Mouse (Mus musculus) MEL (cell line): ENCODE measurements around the gene Cd164l2. TPM values are rescaled to one million over a fixed set of nuclear protein-coding genes. Genes with fewer than 3 reads are reported as not detected.
A peak's percentile ranks its signal among the peaks of the same experiment; 100 is the strongest.

Experiments used
- DNase-seq: peaks from one replicate; pipeline ENCODE4 v3.0.0; 2011; ENCODE audit warnings: low read depth, low spot score
- H3K27ac ChIP-seq: 2 replicates; pipeline ENCODE4 v1.5.1; 2012; ENCODE audit warnings: low read depth, mild to moderate bottlenecking, control low read depth, low read length, moderate library complexity; ENCODE audit not compliant: control insufficient read depth
- H3K27me3 ChIP-seq, 2 experiments: fragments of 150-350 bp in 1 of 2; sonication (generic) in 1 of 2; 2 replicates each; pipeline ENCODE4 v1.6.1; 2012; ENCODE audit warnings: low read length in 2 of 2, mild to moderate bottlenecking in 2 of 2, improper control_type of control experiment in 1 of 2, moderate library complexity in 1 of 2; ENCODE audit not compliant: insufficient read depth in 2 of 2, control insufficient read depth in 1 of 2
- H3K36me3 ChIP-seq, 2 experiments: 2 replicates each; pipeline ENCODE4 v1.6.1; 2012 to 2014; ENCODE audit warnings: low read length in 2 of 2, improper control_type of control experiment in 1 of 2, inconsistent platforms in 1 of 2, mild to moderate bottlenecking in 1 of 2; ENCODE audit not compliant: insufficient read depth in 2 of 2, control insufficient read depth in 1 of 2
- H3K4me1 ChIP-seq, 2 experiments: fragments of 150-350 bp in 1 of 2; sonication (generic) in 1 of 2; 2 replicates each; pipeline ENCODE4 v1.6.1; 2012; ENCODE audit warnings: low read length in 2 of 2, improper control_type of control experiment in 1 of 2, mild to moderate bottlenecking in 1 of 2; ENCODE audit not compliant: insufficient read depth in 2 of 2, control insufficient read depth in 1 of 2
- H3K4me3 ChIP-seq, 2 experiments: fragments of 150-350 bp in 1 of 2; sonication (generic) in 1 of 2; 2 replicates each; pipeline ENCODE4 v1.5.1; 2012; ENCODE audit warnings: low read depth in 2 of 2, low read length in 2 of 2, mild to moderate bottlenecking in 2 of 2, moderate library complexity in 2 of 2, control low read depth in 1 of 2, improper control_type of control experiment in 1 of 2; ENCODE audit not compliant: control insufficient read depth in 1 of 2, insufficient read depth in 1 of 2
- H3K79me2 ChIP-seq: 2 replicates; pipeline ENCODE4 v1.6.1; 2012; ENCODE audit warnings: mild to moderate bottlenecking, low read length, moderate library complexity; ENCODE audit not compliant: control insufficient read depth, poor library complexity, insufficient read depth
- H3K9ac ChIP-seq: 2 replicates; pipeline ENCODE4 v1.6.1; 2012; ENCODE audit warnings: low read depth, mild to moderate bottlenecking, control low read depth, low read length, moderate library complexity; ENCODE audit not compliant: control insufficient read depth, poor library complexity, severe bottlenecking
- H3K9me3 ChIP-seq: fragments of 150-350 bp; sonication (generic); replicated peaks from 2 replicates; pipeline ENCODE4 v1.6.1; 2012; ENCODE audit warnings: mild to moderate bottlenecking, low read length, improper control_type of control experiment, moderate library complexity; ENCODE audit not compliant: insufficient read depth
- BHLHE40 ChIP-seq: IDR thresholded peaks from 2 replicates; pipeline ENCODE4 v1.6.1; 2012; ENCODE audit warnings: low read depth, mild to moderate bottlenecking, inconsistent platforms, low read length, improper control_type of control experiment, borderline replicate concordance
- CHD1 ChIP-seq: IDR thresholded peaks from 2 replicates; pipeline ENCODE4 v1.6.1; 2012; ENCODE audit warnings: low read depth, mild to moderate bottlenecking, inconsistent platforms, low read length, improper control_type of control experiment
- CTCF ChIP-seq, 3 experiments: IDR thresholded peaks in 2 of 3; conservative IDR thresholded peaks in 1 of 3; 2 replicates each; pipeline ENCODE4 v1.5.1; 2011 to 2012; ENCODE audit warnings: low read length in 3 of 3, low read depth in 2 of 3, mild to moderate bottlenecking in 2 of 3, improper control_type of control experiment in 1 of 3, inconsistent platforms in 1 of 3, mixed read lengths in 1 of 3, moderate library complexity in 1 of 3; ENCODE audit not compliant: control insufficient read depth in 1 of 3, insufficient read depth in 1 of 3, poor library complexity in 1 of 3, severe bottlenecking in 1 of 3
- ELF1 ChIP-seq: IDR thresholded peaks from 2 replicates; pipeline ENCODE4 v1.6.1; 2014; ENCODE audit warnings: low read depth, mild to moderate bottlenecking, inconsistent platforms, low read length, improper control_type of control experiment, moderate library complexity
- GABPA ChIP-seq: IDR thresholded peaks from 2 replicates; pipeline ENCODE4 v1.6.1; 2012; ENCODE audit warnings: low read depth, mild to moderate bottlenecking, inconsistent platforms, low read length, improper control_type of control experiment, moderate library complexity
- HCFC1 ChIP-seq: IDR thresholded peaks from 2 replicates; pipeline ENCODE4 v1.6.1; 2012; ENCODE audit warnings: low read depth, mild to moderate bottlenecking, inconsistent platforms, low read length, improper control_type of control experiment, moderate library complexity
- JUND ChIP-seq: IDR thresholded peaks from 2 replicates; pipeline ENCODE4 v1.6.1; 2011; ENCODE audit warnings: low read depth, mild to moderate bottlenecking, improper control_type of control experiment, low read length
- MAX ChIP-seq: IDR thresholded peaks from 2 replicates; pipeline ENCODE4 v1.6.1; 2011; ENCODE audit warnings: low read length, improper control_type of control experiment
- MAZ ChIP-seq: IDR thresholded peaks from 2 replicates; pipeline ENCODE4 v1.6.1; 2012; ENCODE audit warnings: low read depth, mild to moderate bottlenecking, inconsistent platforms, low read length, improper control_type of control experiment
- MXI1 ChIP-seq: IDR thresholded peaks from 2 replicates; pipeline ENCODE4 v1.6.1; 2011; ENCODE audit warnings: mild to moderate bottlenecking, low read depth, low read length, improper control_type of control experiment
- MYB ChIP-seq: IDR thresholded peaks from 2 replicates; pipeline ENCODE4 v1.6.1; 2011; ENCODE audit warnings: mild to moderate bottlenecking, low read depth, low read length, improper control_type of control experiment
- NRF1 ChIP-seq: IDR thresholded peaks from 2 replicates; pipeline ENCODE4 v1.6.1; 2014; ENCODE audit warnings: low read depth, mild to moderate bottlenecking, inconsistent platforms, low read length, improper control_type of control experiment, moderate library complexity; ENCODE audit not compliant: poor library complexity, insufficient read depth, severe bottlenecking
- POLR2A ChIP-seq, 2 experiments: IDR thresholded peaks; 2 replicates each; pipeline ENCODE4 v1.6.1; 2011 to 2012; ENCODE audit warnings: low read length in 2 of 2, mild to moderate bottlenecking in 2 of 2, control low read depth in 1 of 2, improper control_type of control experiment in 1 of 2, low read depth in 1 of 2, moderate library complexity in 1 of 2; ENCODE audit not compliant: control insufficient read depth in 1 of 2, insufficient read depth in 1 of 2, poor library complexity in 1 of 2
- POLR2AphosphoS2 ChIP-seq: IDR thresholded peaks from 2 replicates; pipeline ENCODE4 v1.6.1; 2011; ENCODE audit warnings: low read length, improper control_type of control experiment
- POLR2AphosphoS5 ChIP-seq: IDR thresholded peaks from 2 replicates; pipeline ENCODE4 v1.6.1; 2012; ENCODE audit warnings: low read depth, borderline replicate concordance, mild to moderate bottlenecking, inconsistent platforms, low read length, moderate library complexity, mixed read lengths
- RAD21 ChIP-seq: IDR thresholded peaks from 2 replicates; pipeline ENCODE4 v1.6.1; 2011; ENCODE audit warnings: mild to moderate bottlenecking, low read depth, low read length, improper control_type of control experiment
- RCOR1 ChIP-seq: IDR thresholded peaks from 2 replicates; pipeline ENCODE4 v1.6.1; 2012; ENCODE audit warnings: low read depth, mild to moderate bottlenecking, inconsistent platforms, low read length, improper control_type of control experiment
- SMC3 ChIP-seq: IDR thresholded peaks from 2 replicates; pipeline ENCODE4 v1.6.1; 2011; ENCODE audit warnings: low read depth, low read length, improper control_type of control experiment
- TBP ChIP-seq: IDR thresholded peaks from 2 replicates; pipeline ENCODE4 v1.8.0; 2011; ENCODE audit warnings: low read depth, low read length, improper control_type of control experiment
- TCF12 ChIP-seq: IDR thresholded peaks from 2 replicates; pipeline ENCODE4 v1.6.1; 2014; ENCODE audit warnings: low read depth, mild to moderate bottlenecking, inconsistent platforms, low read length, improper control_type of control experiment, moderate library complexity
- ZC3H11A ChIP-seq: IDR thresholded peaks from 2 replicates; pipeline ENCODE4 v1.6.1; 2012; ENCODE audit warnings: low read depth, mild to moderate bottlenecking, inconsistent platforms, low read length, improper control_type of control experiment
- ZKSCAN1 ChIP-seq: IDR thresholded peaks from 2 replicates; pipeline ENCODE4 v1.6.1; 2012; ENCODE audit warnings: low read depth, mild to moderate bottlenecking, inconsistent platforms, low read length, improper control_type of control experiment, moderate library complexity
- ZNF384 ChIP-seq: IDR thresholded peaks from 2 replicates; pipeline ENCODE4 v1.6.1; 2012; ENCODE audit warnings: low read depth, mild to moderate bottlenecking, inconsistent platforms, low read length, improper control_type of control experiment
- polyA plus RNA-seq, 2 experiments: library from polyadenylated mRNA; stranded (reverse) in 1 of 2; unstranded in 1 of 2; fragments of >175 nt in 1 of 2; fragments of >200 nt in 1 of 2; gene quantifications; 2 replicates each; pipeline versions ENCODE4 v1.2.1 to v1.2.4; 2012; ENCODE audit warnings: low replicate concordance in 2 of 2, low read depth in 1 of 2; ENCODE audit not compliant: insufficient read length in 2 of 2, insufficient read depth in 1 of 2, missing spikeins in 1 of 2
- total RNA-seq: library from RNA; depleted of rRNA; stranded (reverse); fragments of 300-350 nt; gene quantifications from 2 replicates; pipeline ENCODE4 v1.2.3, GENCODE M21; 2012

Gene Cd164l2
- total and polyA plus RNA-seq, 3 experiments: not detected

GRCm38 (mm10) chr4:133200343-133200742, 11.6 kb upstream of the Cd164l2 start:
- Histone ChIP-seq H3K36me3 (peaks cover 0 to 2% of the 10 kb centered on the region in 2 experiments; a peak in 1 of 4 replicates), H3K4me3 (no peak overlapping the region), H3K79me2 (no peaks in the 10 kb centered on the region), H3K27ac (no peak overlapping the region), H3K9me3 (no peaks in the 10 kb centered on the region), H3K4me1 (no peaks in the 10 kb centered on the region), H3K9ac (no peak overlapping the region), H3K27me3 (no peaks in the 10 kb centered on the region)
- DNase-seq: no peak
- TF ChIP-seq TCF12 (no peak), MAX (no peak), SMC3 (no peak), MAZ (no peak), MXI1 (no peak), POLR2AphosphoS5 (no peak), HCFC1 (no peak), CHD1 (no peak), JUND (no peak), ZNF384 (no peak), RCOR1 (no peak), ELF1 (no peak)

GRCm38 (mm10) chr4:133201006-133201771, 10.7 kb upstream of the Cd164l2 start:
- H3K4me3 ChIP-seq: no peak overlapping the region
- no peaks in the 10 kb centered on the region for H3K36me3 ChIP-seq
- no peaks in the 10 kb centered on the region for H3K27me3 ChIP-seq
- peak; percentile 38 for DNase-seq
- no peak overlapping the region for H3K9ac ChIP-seq
- no peaks in the 10 kb centered on the region for H3K9me3 ChIP-seq
- no peak; the same call in 1 of the 2 replicates for TF ChIP-seq ZC3H11A
- TF ChIP-seq ZKSCAN1: no peak
- TF ChIP-seq POLR2AphosphoS2: peak; percentile 9; the same call in 1 of the 2 replicates
- no peak for TF ChIP-seq TBP
- TF ChIP-seq GABPA: no peak
- no peak for TF ChIP-seq POLR2A (IDR thresholded peaks at IDR 0.05; ENCODE audit: control insufficient read depth in 1 of 2, insufficient read depth in 1 of 2, low read depth in 1 of 2, low read length in 2 of 2, poor library complexity in 1 of 2)
- TF ChIP-seq MYB: no peak
- no peak for TF ChIP-seq BHLHE40
- no peak for TF ChIP-seq NRF1
- no peak for TF ChIP-seq MAZ
- peak; percentile 33 for TF ChIP-seq RAD21
- no peak for TF ChIP-seq TCF12
- peak; percentile 17 to 52 (median 42); a peak in 5 of 6 replicates for TF ChIP-seq CTCF (IDR thresholded peaks at IDR 0.05 in 2 of 3, conservative IDR thresholded peaks at IDR 0.05 in 1 of 3; ENCODE audit: control insufficient read depth in 1 of 3, insufficient read depth in 1 of 3, low read depth in 2 of 3, low read length in 3 of 3, poor library complexity in 1 of 3, severe bottlenecking in 1 of 3)
- TF ChIP-seq MAX: no peak
- TF ChIP-seq SMC3: peak; percentile 53
- H3K27ac ChIP-seq: no peak overlapping the region
- no peaks in the 10 kb centered on the region for H3K4me1 ChIP-seq
- no peaks in the 10 kb centered on the region for H3K79me2 ChIP-seq
